In the genomic region with DNA sequence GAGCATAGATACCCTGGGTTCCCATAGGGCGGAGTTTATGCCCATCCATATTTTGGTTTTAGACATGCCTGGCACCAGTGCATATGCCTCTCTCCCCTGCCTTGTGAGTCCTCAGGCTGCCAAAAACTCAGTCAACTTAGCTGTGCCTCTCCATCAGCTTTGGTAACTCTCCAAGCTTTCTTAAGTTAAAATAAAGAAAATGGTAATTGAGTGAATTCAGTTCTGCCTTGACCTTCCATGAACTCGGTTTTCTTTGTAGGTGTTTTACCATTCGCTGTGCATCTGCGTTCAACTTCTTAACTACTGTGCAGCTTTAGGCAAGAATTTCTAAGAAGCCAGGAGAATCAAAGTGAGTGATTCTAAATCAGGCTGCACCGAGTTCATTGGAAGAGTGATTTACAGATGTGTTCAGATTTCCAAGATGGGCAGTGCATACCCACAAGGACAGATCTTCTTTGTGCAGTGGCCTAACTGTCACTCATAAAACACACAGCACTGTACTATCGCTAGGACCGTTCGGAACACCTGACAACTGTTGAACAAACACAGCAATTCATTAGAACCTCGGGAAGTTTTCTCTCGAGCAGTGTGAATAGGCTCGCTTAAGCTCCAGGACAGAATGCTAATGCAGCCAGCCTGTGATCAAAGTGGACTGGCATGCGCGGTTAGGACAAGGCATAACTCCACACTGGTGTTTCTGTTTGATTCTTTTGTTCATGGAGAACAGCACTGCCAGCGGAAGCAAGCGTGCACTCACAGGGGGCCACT, we compare ENCODE assay signal across 8 mouse cellular contexts.
A peak's percentile ranks its signal among the peaks of the same experiment; 100 is the strongest.
DNase-seq lines count a peak whose midpoint lies in the region.

No protein-coding gene starts in this region.

- intact Hi-C loops in left cerebral cortex, postnatal 25 days (cut with DNase I) = no loop called here
- intact Hi-C loops in heart, postnatal 14 days (cut with DNase I) = no loop called here

- DNase-seq in cerebellum, adult 9-10 months = peak; percentile 5
- no peak for DNase-seq in cerebellum, adult 11-12 months
- DNase-seq in frontal cortex, postnatal 10 days (ENCODE audit: low spot score in 2 of 2) = peak; percentile 44 to 67
- peak; percentile 39 to 71 for DNase-seq in left cerebral cortex, postnatal 25 days (ENCODE audit: low spot score in 2 of 2)
- peak; percentile 26 for DNase-seq in right cerebral cortex, adult 18-20 months
- DNase-seq in yolk sac, embryonic 10.5 days (ENCODE audit: low spot score) = no peak
- DNase-seq in heart, postnatal 14 days = no peak
- DNase-seq in heart, adult 9 months (ENCODE audit: low spot score in 2 of 2) = no peak

Comparison
In these comparisons a context has a peak if more than half of its experiments do, and no peak if none do; other contexts are left out.
1. DNase-seq: peak in cerebellum, adult 9-10 months (single experiment), frontal cortex, postnatal 10 days (2 of 2), left cerebral cortex, postnatal 25 days (2 of 2) and right cerebral cortex, adult 18-20 months (single experiment); none in cerebellum, adult 11-12 months (single experiment), yolk sac, embryonic 10.5 days (single experiment), heart, postnatal 14 days (0 of 2) and heart, adult 9 months (0 of 2).